8 mouse cellular contexts compared by ENCODE assay signal in the genomic region with DNA sequence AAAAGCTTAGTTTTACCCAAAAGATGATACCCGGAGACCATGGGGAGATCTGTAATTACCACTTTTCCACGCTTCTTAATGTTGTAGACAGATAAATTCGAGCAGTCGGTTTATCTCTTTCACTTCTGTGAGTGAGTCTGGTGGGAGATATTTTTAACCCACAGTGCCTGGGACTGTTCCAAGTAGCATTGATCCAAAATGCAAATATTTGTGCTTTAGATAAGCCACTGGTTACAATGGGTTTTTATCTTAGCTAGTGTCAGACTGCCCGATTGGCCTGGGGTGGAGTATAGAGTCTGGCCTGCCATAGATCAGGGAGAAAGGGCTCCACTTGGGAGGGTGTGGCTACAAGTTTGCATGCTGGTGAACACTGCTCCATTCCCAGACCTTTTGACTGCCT. TPM values are rescaled to one million over a fixed set of nuclear protein-coding genes. Genes with fewer than 3 reads are reported as not detected.
DNase-seq lines count a peak whose midpoint lies in the region; ATAC-seq lines count a peak whose summit lies in the region.

No protein-coding gene starts in this region.

- no peaks in the 10 kb centered on the region for H3K36me3 ChIP-seq in heart, embryonic 15.5 days
- no peaks in the 10 kb centered on the region for H3K36me3 ChIP-seq in hindbrain, embryonic 13.5 days
- no peaks in the 10 kb centered on the region for H3K36me3 ChIP-seq in midbrain, embryonic 13.5 days

- intact Hi-C loops in heart, postnatal 36 days (cut with DNase I), result no loop called here

- H3K4me2 ChIP-seq in heart, embryonic 15.5 days, result peak overlapping the region; percentile 98
- peak overlapping the region; percentile 99 for H3K4me2 ChIP-seq in hindbrain, embryonic 13.5 days
- H3K4me2 ChIP-seq in midbrain, embryonic 13.5 days (replicated peaks), result peak overlapping the region; percentile 97

- no peaks in the 10 kb centered on the region for H3K27me3 ChIP-seq in heart, embryonic 15.5 days
- no peaks in the 10 kb centered on the region for H3K27me3 ChIP-seq in hindbrain, embryonic 13.5 days
- no peaks in the 10 kb centered on the region for H3K27me3 ChIP-seq in midbrain, embryonic 13.5 days

- 2% methylated on average over 5 of the region's 5 CpGs for WGBS in heart, embryonic 15.5 days
- WGBS in hindbrain, embryonic 13.5 days, result 7% methylated on average over 5 of the region's 5 CpGs
- WGBS in midbrain, embryonic 13.5 days, result 4% methylated on average over 5 of the region's 5 CpGs

- peak overlapping the region; percentile 85 for H3K27ac ChIP-seq in heart, embryonic 15.5 days
- no peak overlapping the region for H3K27ac ChIP-seq in brown adipose tissue, adult 24 weeks (replicated peaks; ENCODE audit: low read depth, low read length)
- H3K27ac ChIP-seq in hindbrain, embryonic 13.5 days, result no peak overlapping the region
- no peak overlapping the region for H3K27ac ChIP-seq in midbrain, embryonic 13.5 days

- no peak for DNase-seq in heart, postnatal 36 days
- DNase-seq in layer of hippocampus, postnatal 25 days (ENCODE audit: extremely low spot score in 1 of 2, low spot score in 1 of 2), result no peak
- DNase-seq in gastrocnemius, adult 18-20 months (ENCODE audit: low spot score), result no peak

- H3K4me3 ChIP-seq in heart, embryonic 15.5 days, result peak overlapping the region; percentile 85
- peak overlapping the region; percentile 51; the same call in 1 of the 2 replicates for H3K4me3 ChIP-seq in brown adipose tissue, adult 24 weeks (ENCODE audit: insufficient read depth, low read depth, low read length)
- peak overlapping the region; percentile 62 for H3K4me3 ChIP-seq in hindbrain, embryonic 13.5 days
- peak overlapping the region; percentile 62 for H3K4me3 ChIP-seq in midbrain, embryonic 13.5 days (replicated peaks)

- ATAC-seq in heart, embryonic 15.5 days (replicated peaks; ENCODE audit: insufficient number of reproducible peaks, insufficient read depth, low FRiP score, low read depth), result no peak
- ATAC-seq in hindbrain, embryonic 13.5 days (ENCODE audit: low FRiP score), result no peak
- ATAC-seq in midbrain, embryonic 13.5 days, result no peak
- ATAC-seq in inflammation-experienced regulatory T-cells, adult 6 months, result no peak

- no peaks in the 10 kb centered on the region for H3K9me3 ChIP-seq in heart, embryonic 15.5 days (replicated peaks)
- H3K9me3 ChIP-seq in hindbrain, embryonic 13.5 days, result no peaks in the 10 kb centered on the region
- no peaks in the 10 kb centered on the region for H3K9me3 ChIP-seq in midbrain, embryonic 13.5 days

- H3K4me1 ChIP-seq in heart, embryonic 15.5 days (replicated peaks), result peaks cover 49% of the 10 kb centered on the region
- peaks cover 9% of the 10 kb centered on the region for H3K4me1 ChIP-seq in brown adipose tissue, adult 24 weeks (ENCODE audit: control insufficient read depth, insufficient read depth, insufficient read length, low read length)
- H3K4me1 ChIP-seq in hindbrain, embryonic 13.5 days (replicated peaks), result peaks cover 46% of the 10 kb centered on the region
- peaks cover 50% of the 10 kb centered on the region for H3K4me1 ChIP-seq in midbrain, embryonic 13.5 days (replicated peaks)

- peak overlapping the region; percentile 74 for H3K9ac ChIP-seq in heart, embryonic 15.5 days
- peak overlapping the region; percentile 71 for H3K9ac ChIP-seq in hindbrain, embryonic 13.5 days
- peak overlapping the region; percentile 73 for H3K9ac ChIP-seq in midbrain, embryonic 13.5 days (replicated peaks)

RNA-seq across cellular contexts. Expression of gene Fam83d, which starts 0.9 kb away (rescaled TPM):
- polyA plus RNA-seq in heart, embryonic 15.5 days (2015; fragmentation: Nextera tagmentation; extraction: Ambion mirVana), result 52.3 and 53.3 TPM in 2 replicates
- total RNA-seq in heart, postnatal 36 days (2021), result 1 to 10 TPM; 1.0 to 1.5 TPM
- not detected in 2 replicates for polyA plus RNA-seq in brown adipose tissue, adult 24 weeks (2012; ENCODE audit: insufficient read depth, insufficient read length, missing spikeins)
- 9.7 and 11.0 TPM in 2 replicates for polyA plus RNA-seq in hindbrain, embryonic 13.5 days (2015; fragmentation: Nextera tagmentation; extraction: Ambion mirVana)
- 16.6 and 17.6 TPM in 2 replicates for polyA plus RNA-seq in midbrain, embryonic 13.5 days (2015; fragmentation: Nextera tagmentation; extraction: Ambion mirVana)
- total RNA-seq in layer of hippocampus, postnatal 25 days (2021), result 1 to 10 TPM; 5.2 to 6.5 TPM
- 1 to 10 TPM; 2.0 to 4.1 TPM for total RNA-seq in gastrocnemius, adult 18-20 months (2021)
- 1 to 10 TPM in 1 of 3 experiments, under 1 TPM in 2; 0.50 to 3.9 (median 0.59) TPM for polyA plus RNA-seq in inflammation-experienced regulatory T-cells, adult 6 months (2017; shearing (Covaris generic))

RNA-seq across cellular contexts. Expression of gene Dhx35, which starts 25.8 kb away (rescaled TPM):
- polyA plus RNA-seq in heart, embryonic 15.5 days (2015; fragmentation: Nextera tagmentation; extraction: Ambion mirVana), result 11.8 and 12.5 TPM in 2 replicates
- total RNA-seq in heart, postnatal 36 days (2021), result 10 to 100 TPM; 16.9 to 18.4 TPM
- 4.1 and 8.0 TPM in 2 replicates for polyA plus RNA-seq in brown adipose tissue, adult 24 weeks (2012; ENCODE audit: insufficient read depth, insufficient read length, missing spikeins)
- polyA plus RNA-seq in hindbrain, embryonic 13.5 days (2015; fragmentation: Nextera tagmentation; extraction: Ambion mirVana), result 13.3 and 15.4 TPM in 2 replicates
- polyA plus RNA-seq in midbrain, embryonic 13.5 days (2015; fragmentation: Nextera tagmentation; extraction: Ambion mirVana), result 14.9 and 15.6 TPM in 2 replicates
- 10 to 100 TPM; 16.1 to 22.0 TPM for total RNA-seq in layer of hippocampus, postnatal 25 days (2021)
- total RNA-seq in gastrocnemius, adult 18-20 months (2021), result 10 to 100 TPM in 1 of 2 experiments, 1 to 10 TPM in 1; 9.5 to 10.9 TPM
- polyA plus RNA-seq in inflammation-experienced regulatory T-cells, adult 6 months (2017; shearing (Covaris generic)), result 10 to 100 TPM; 12.7 to 16.1 (median 14.1) TPM
